Mouse (Mus musculus) frontal cortex, postnatal 36 days (tissue): ENCODE measurements at regions not wholly inside any gene's neighbourhood (a gene's known extent, or its start where the extent isn't known, plus 50 kb on each side); places are given as distances from the start of the nearest gene placed in this dataset.

Experiments
- DNase-seq, 2 experiments: peaks; one replicate each; pipeline ENCODE4 v3.0.0; 2022; ENCODE audit warnings: low spot score in 2 of 2

- DNase-seq: peak in 1 of 2 experiments; percentile 2
Observed at GRCm38 (mm10) chr1:120396290-120396689, 55.9 kb downstream of the C1ql2 start.

- DNase-seq: no peak
Observed at GRCm38 (mm10) chr1:120403304-120403703, 62.9 kb downstream of the C1ql2 start.

GRCm38 (mm10) chr1:120416007-120416406, 75.6 kb downstream of the C1ql2 start:
- DNase-seq: no peak
